In the genomic region with DNA sequence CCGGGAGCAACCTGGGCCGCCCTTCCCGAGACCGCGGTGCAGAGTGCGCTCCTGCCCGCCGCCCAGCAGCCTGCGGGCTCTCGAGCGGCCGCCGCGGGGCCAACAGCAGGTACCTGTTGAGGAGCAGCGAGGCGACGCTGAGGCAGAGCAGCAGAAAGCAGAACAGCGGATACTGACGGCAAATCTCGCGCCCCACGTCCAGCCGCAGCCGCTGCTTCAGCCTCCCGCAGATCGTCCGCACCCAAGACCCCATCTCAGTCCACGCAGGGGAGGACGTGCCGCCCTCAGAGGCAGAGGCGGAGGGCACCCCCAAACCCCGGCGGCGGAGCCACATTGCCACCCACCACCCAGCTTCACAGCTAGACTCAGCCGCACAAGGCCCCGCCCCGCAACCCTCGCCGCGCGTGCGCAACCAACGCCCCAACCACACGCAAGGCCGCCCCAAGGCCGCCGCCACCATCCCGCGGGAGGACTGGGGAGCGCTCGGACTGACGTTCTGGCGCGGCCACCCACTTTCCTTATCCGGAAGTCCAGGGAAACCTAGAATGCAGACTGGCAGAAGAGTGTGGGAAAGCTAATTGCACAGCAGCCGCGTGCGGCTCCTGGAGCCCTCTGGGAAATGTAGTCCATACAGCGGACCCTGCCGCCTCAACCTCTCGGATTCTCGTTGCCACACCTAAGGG, we compare ENCODE assay signal across 8 mouse cellular contexts. TPM values are rescaled to one million over a fixed set of nuclear protein-coding genes. Genes with fewer than 3 reads are reported as not detected.
DNase-seq lines count a peak whose midpoint lies in the region; ATAC-seq lines count a peak whose summit lies in the region.

A gene (minus strand): TSS at position 404 of the 683 bp plus-strand sequence.

- under 1% methylated on average over 62 of the region's 62 CpGs for WGBS in forebrain, embryonic 14.5 days
- WGBS in neural tube, embryonic 15.5 days: under 1% methylated on average over 62 of the region's 62 CpGs

- peak; percentile 95 for DNase-seq in ES-CJ7 (ENCODE audit: low read depth, low spot score)
- DNase-seq in cerebellum, adult 11 months: peak; percentile 96
- peak; percentile 96 for DNase-seq in forebrain, embryonic 14.5 days (ENCODE audit: low spot score)
- DNase-seq in heart, postnatal 14 days: peak; percentile 97 to 98
- peak; percentile 95 for DNase-seq in layer of hippocampus, adult 11-12 months (ENCODE audit: low spot score)
- peak; percentile 97 to 98 for DNase-seq in lung, adult 18-20 months
- peak; percentile 95 for DNase-seq in testis, postnatal 14 days (ENCODE audit: low spot score)

- peak within 1 kb of the TSS; percentile 90 for H3K4me2 ChIP-seq in forebrain, embryonic 14.5 days (ENCODE audit: low read length)
- peak within 1 kb of the TSS; percentile 83 for H3K4me2 ChIP-seq in neural tube, embryonic 15.5 days

- H3K9me3 ChIP-seq in forebrain, embryonic 14.5 days (replicated peaks; ENCODE audit: control insufficient read depth, low read length): no peaks in the 10 kb centered on the region
- no peaks in the 10 kb centered on the region for H3K9me3 ChIP-seq in neural tube, embryonic 15.5 days (replicated peaks)

- no peaks in the 10 kb centered on the region for H3K36me3 ChIP-seq in forebrain, embryonic 14.5 days (ENCODE audit: control insufficient read depth, insufficient read depth, low read length)
- H3K36me3 ChIP-seq in neural tube, embryonic 15.5 days: no peaks in the 10 kb centered on the region

- peak within 1 kb of the TSS; percentile 80 for H3K9ac ChIP-seq in forebrain, embryonic 14.5 days (ENCODE audit: low read length)
- H3K9ac ChIP-seq in neural tube, embryonic 15.5 days (replicated peaks): peak within 1 kb of the TSS; percentile 90

- no peaks in the 10 kb centered on the region for H3K27me3 ChIP-seq in forebrain, embryonic 14.5 days (replicated peaks; ENCODE audit: control insufficient read depth, insufficient read depth, low read length)
- H3K27me3 ChIP-seq in neural tube, embryonic 15.5 days (replicated peaks): no peaks in the 10 kb centered on the region

- peak within 1 kb of the TSS; percentile 78 for H3K27ac ChIP-seq in forebrain, embryonic 14.5 days (ENCODE audit: low read depth, low read length)
- H3K27ac ChIP-seq in neural tube, embryonic 15.5 days (replicated peaks): peak within 1 kb of the TSS; percentile 94

- intact Hi-C loops in heart, postnatal 14 days (cut with DNase I): no loop called here

- H3K4me3 ChIP-seq in forebrain, embryonic 14.5 days (ENCODE audit: low read depth, low read length): peak within 1 kb of the TSS; percentile 72
- peak within 1 kb of the TSS; percentile 87 for H3K4me3 ChIP-seq in neural tube, embryonic 15.5 days (replicated peaks)

- peak; percentile 97 for ATAC-seq in forebrain, embryonic 14.5 days
- peak; percentile 98 for ATAC-seq in neural tube, embryonic 15.5 days (ENCODE audit: low FRiP score)

- peaks cover 4% of the 10 kb centered on the region; the same call in 1 of the 2 replicates for H3K4me1 ChIP-seq in forebrain, embryonic 14.5 days (ENCODE audit: control insufficient read depth, insufficient read depth, low read length)
- peaks cover 23% of the 10 kb centered on the region for H3K4me1 ChIP-seq in neural tube, embryonic 15.5 days

RNA-seq across cellular contexts. Expression of the gene that starts here (rescaled TPM):
- polyA plus RNA-seq in forebrain, embryonic 14.5 days (2014; fragmentation: Nextera tagmentation; extraction: Ambion mirVana): 22.1 and 25.1 TPM in 2 replicates
- 10 to 100 TPM; 27.1 to 29.1 TPM for total RNA-seq in heart, postnatal 14 days (2021)
- polyA plus RNA-seq in neural tube, embryonic 15.5 days (2015; fragmentation: Nextera tagmentation; extraction: Ambion mirVana): 35.9 and 37.2 TPM in 2 replicates

Comparison
In these comparisons a context has a peak if more than half of its experiments do, and no peak if none do; other contexts are left out.
1. Peak in every context shown above with its lines: DNase-seq, ATAC-seq, H3K4me3 ChIP-seq and H3K27ac ChIP-seq.